Mouse (Mus musculus): Measurements from ENCODE around the gene Polr2a.
A peak's percentile ranks its signal among the peaks of the same experiment; 100 is the strongest.

Gene Polr2a

GRCm38 (mm10) chr11:69752686-69753085 lies 5.8 kb downstream of the Polr2a start:
- no peak for DNase-seq

GRCm38 (mm10) chr11:69751635-69752034 lies 6.8 kb downstream of the Polr2a start:
- DNase-seq, result no peak

GRCm38 (mm10) chr11:69731408-69731807 lies 27.0 kb downstream of the Polr2a start:
- peak in 1 of 2 experiments; percentile 18 for DNase-seq

GRCm38 (mm10) chr11:69729063-69729462 lies 29.4 kb downstream of the Polr2a start:
- peak; percentile 68 to 74 for DNase-seq

- no peak for DNase-seq
Measured at GRCm38 (mm10) chr11:69725951-69726350, 32.5 kb downstream of the Polr2a start.

- DNase-seq, result no peak
Measured at GRCm38 (mm10) chr11:69723074-69723473, 35.4 kb downstream of the Polr2a start.

GRCm38 (mm10) chr11:69720852-69721251 lies 37.6 kb downstream of the Polr2a start:
- no peak for DNase-seq

- DNase-seq, result peak in 1 of 2 experiments; percentile 23
Measured at GRCm38 (mm10) chr11:69719423-69719822, 39.0 kb downstream of the Polr2a start.

GRCm38 (mm10) chr11:69718661-69719060 lies 39.8 kb downstream of the Polr2a start:
- DNase-seq, result peak in 1 of 2 experiments; percentile 35

GRCm38 (mm10) chr11:69716953-69717352 lies 41.5 kb downstream of the Polr2a start:
- no peak for DNase-seq

- DNase-seq, result peak; percentile 28 to 47
Measured at GRCm38 (mm10) chr11:69715929-69716328, 42.5 kb downstream of the Polr2a start.

- DNase-seq, result peak; percentile 70 to 77
Measured at GRCm38 (mm10) chr11:69715482-69715881, 43.0 kb downstream of the Polr2a start.

GRCm38 (mm10) chr11:69714636-69715329 lies 43.7 kb downstream of the Polr2a start:
- DNase-seq, result peak; percentile 61 to 78

- peak; percentile 24 to 53 for DNase-seq
Measured at GRCm38 (mm10) chr11:69712954-69713672, 45.3 kb downstream of the Polr2a start.

GRCm38 (mm10) chr11:69711082-69711481 lies 47.4 kb downstream of the Polr2a start:
- no peak for DNase-seq

- DNase-seq, result no peak
Measured at GRCm38 (mm10) chr11:69710470-69710869, 48.0 kb downstream of the Polr2a start.

- DNase-seq, result no peak
Measured at GRCm38 (mm10) chr11:69709554-69710446, 48.6 kb downstream of the Polr2a start.

GRCm38 (mm10) chr11:69708614-69709265 lies 49.7 kb downstream of the Polr2a start:
- DNase-seq, result no peak

GRCm38 (mm10) chr11:69707873-69708381 lies 50.5 kb downstream of the Polr2a start:
- no peak for DNase-seq

- DNase-seq, result no peak
Measured at GRCm38 (mm10) chr11:69707480-69707847, 51.0 kb downstream of the Polr2a start.

GRCm38 (mm10) chr11:69706775-69707479 lies 51.5 kb downstream of the Polr2a start:
- peak in 1 of 2 experiments; percentile 33 for DNase-seq

GRCm38 (mm10) chr11:69704613-69705010 lies 53.8 kb downstream of the Polr2a start:
- no peak for DNase-seq
